In the genomic region with DNA sequence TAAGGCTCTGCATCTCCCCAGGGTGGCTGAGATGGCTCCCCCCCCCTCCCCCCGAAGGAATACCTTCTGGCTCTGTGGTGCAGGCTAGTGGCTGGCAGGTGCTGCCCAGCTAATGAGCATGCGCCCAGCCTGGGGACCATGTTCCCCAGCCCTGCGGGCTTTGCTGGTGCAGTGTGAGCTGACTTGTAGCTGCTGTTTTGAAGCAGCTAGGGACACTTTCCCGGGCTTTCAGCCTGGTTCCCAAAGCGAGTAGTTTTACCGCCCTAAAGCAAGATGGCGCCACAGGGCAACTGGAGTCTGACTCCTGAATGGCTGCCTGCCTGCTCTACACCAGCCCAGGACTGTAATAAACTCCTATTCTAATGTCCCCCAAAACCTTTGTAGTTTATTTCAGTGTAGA, we compare ENCODE assay signal across 8 mouse cellular contexts.
DNase-seq lines count a peak whose midpoint lies in the region; ATAC-seq and TF ChIP-seq lines count a peak whose summit lies in the region.

No protein-coding gene starts in this region.

- H3K4me3 ChIP-seq in gastrocnemius, adult 2 months = no peak overlapping the region
- no peak overlapping the region for H3K4me3 ChIP-seq in lung, postnatal 0 days (ENCODE audit: low read depth, low read length)

- H3K27me3 ChIP-seq in lung, postnatal 0 days (replicated peaks; ENCODE audit: insufficient read depth, low read length) = no peaks in the 10 kb centered on the region

- TF ChIP-seq CTCF in gastrocnemius, adult 2 months (IDR thresholded peaks at IDR 0.05) = peak; percentile 84
- TF ChIP-seq CTCF in lung, postnatal 0 days (IDR thresholded peaks at IDR 0.05) = peak; percentile 77

- no peaks in the 10 kb centered on the region for H3K9me3 ChIP-seq in lung, postnatal 0 days (ENCODE audit: low read length)

- H3K9ac ChIP-seq in lung, postnatal 0 days (replicated peaks; ENCODE audit: low read depth) = no peak overlapping the region

- H3K4me1 ChIP-seq in lung, postnatal 0 days (ENCODE audit: insufficient read depth, low read depth, low read length) = no peaks in the 10 kb centered on the region

- no peak for TF ChIP-seq EP300 in lung, postnatal 0 days (IDR thresholded peaks at IDR 0.05)

- intact Hi-C loops in gastrocnemius, adult 2 months (cut with DNase I) = loop anchor here (1.0 kb wide), 2 partner anchors 138 to 195 kb away; no protein-coding TSS in a partner anchor

- H3K27ac ChIP-seq in gastrocnemius, adult 2 months = no peak overlapping the region
- no peak overlapping the region for H3K27ac ChIP-seq in lung, postnatal 0 days (ENCODE audit: low read length)

- no peak overlapping the region for H3K4me2 ChIP-seq in lung, postnatal 0 days (replicated peaks; ENCODE audit: low read depth, low read length)

- peak; percentile 9 for DNase-seq in thymus, postnatal 4 days
- no peak for DNase-seq in thymus, postnatal 14 days
- peak; percentile 36 to 61 for DNase-seq in cerebellum, postnatal 4 days (ENCODE audit: low spot score in 2 of 2)
- DNase-seq in gastrocnemius, adult 2 months = peak; percentile 76
- DNase-seq in kidney, postnatal 25 days = peak; percentile 68 to 73
- peak; percentile 60 for DNase-seq in lung, postnatal 0 days (ENCODE audit: low spot score)
- peak; percentile 72 for DNase-seq in right cerebral cortex, postnatal 14 days

- 28% methylated on average over 7 of the region's 7 CpGs for WGBS in lung, postnatal 0 days

- no peaks in the 10 kb centered on the region for H3K36me3 ChIP-seq in lung, postnatal 0 days (ENCODE audit: insufficient read depth, low read length)

- no peak for ATAC-seq in lung, postnatal 0 days
- ATAC-seq in activated CD4-positive, CD25-positive, alpha-beta regulatory T cell, adult 4 months = no peak
